Mouse (Mus musculus): ENCODE results near the gene Ralb. TPM values are rescaled to one million over a fixed set of nuclear protein-coding genes. Genes with fewer than 3 reads are reported as not detected.
A peak's percentile ranks its signal among the peaks of the same experiment; 100 is the strongest.

Gene Ralb
- polyA plus RNA-seq, 1 experiment from 2014 or later = 67.3 TPM

DNA sequence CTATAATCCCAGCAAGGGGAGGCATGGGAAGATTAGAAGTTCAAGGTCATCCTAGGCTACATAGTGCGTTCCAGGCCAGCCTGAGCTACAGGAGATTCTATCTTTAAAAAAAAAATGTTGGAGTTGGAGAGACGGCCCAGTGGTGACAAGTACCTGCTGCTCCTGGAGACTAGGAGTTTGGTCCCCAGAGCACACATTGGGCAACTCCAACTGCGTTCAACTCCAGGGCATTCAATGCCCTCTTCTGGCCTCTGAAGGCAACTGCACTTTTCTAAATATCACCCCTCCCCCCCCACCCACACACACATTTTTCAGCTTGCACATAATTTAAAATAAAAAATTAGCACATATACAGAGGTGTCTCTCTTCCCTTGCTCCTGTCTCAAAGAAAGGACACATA is 21.7 kb downstream of the Ralb start:
- H3K4me3 ChIP-seq (replicated peaks) = no peak overlapping the region
- no peak for ATAC-seq (ENCODE audit: low FRiP score)
- no peaks in the 10 kb centered on the region for H3K9me3 ChIP-seq
- H3K4me1 ChIP-seq = peaks cover 18% of the 10 kb centered on the region
- no peaks in the 10 kb centered on the region for H3K27me3 ChIP-seq
- no peak overlapping the region for H3K9ac ChIP-seq
- peaks cover 3% of the 10 kb centered on the region; the same call in 1 of the 2 replicates for H3K36me3 ChIP-seq (replicated peaks)
- H3K4me2 ChIP-seq = no peak overlapping the region
- WGBS = 55% methylated on average over 3 of the region's 3 CpGs
- no peak overlapping the region for H3K27ac ChIP-seq

DNA sequence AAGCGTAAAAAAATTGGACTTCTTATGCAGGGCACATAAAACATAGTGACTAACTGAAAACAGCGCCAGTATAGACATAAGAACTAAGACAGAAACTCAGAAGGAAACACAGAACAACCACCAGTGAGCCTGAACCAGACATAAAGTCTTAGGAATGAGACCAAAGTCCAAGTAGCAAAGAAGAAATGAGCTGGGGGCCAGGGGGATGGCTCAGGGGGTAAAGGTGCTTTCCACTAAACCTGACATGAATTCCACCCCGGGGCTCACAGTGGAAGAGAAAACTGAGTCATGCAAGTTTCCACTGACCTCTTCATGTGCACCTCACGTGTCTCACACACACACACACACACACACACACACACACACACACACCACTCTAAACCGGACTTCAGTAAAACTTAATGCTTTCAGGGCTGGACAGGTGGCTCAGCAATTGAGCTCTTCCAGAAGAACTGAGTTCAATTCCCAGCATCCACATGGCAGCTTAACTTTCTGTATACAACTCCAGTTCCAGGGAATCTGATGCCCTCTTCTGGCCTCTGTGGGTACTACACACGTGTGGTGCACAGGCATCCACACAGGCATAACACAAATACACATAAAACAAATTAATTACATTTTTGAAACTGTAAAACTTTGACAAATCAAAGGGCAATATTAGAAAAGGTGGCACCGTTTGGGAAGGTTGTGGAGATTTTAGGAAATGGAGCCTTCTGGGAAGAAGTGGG is 23.2 kb downstream of the Ralb start:
- H3K4me1 ChIP-seq = peaks cover 4% of the 10 kb centered on the region; the same call in 1 of the 2 replicates

DNA sequence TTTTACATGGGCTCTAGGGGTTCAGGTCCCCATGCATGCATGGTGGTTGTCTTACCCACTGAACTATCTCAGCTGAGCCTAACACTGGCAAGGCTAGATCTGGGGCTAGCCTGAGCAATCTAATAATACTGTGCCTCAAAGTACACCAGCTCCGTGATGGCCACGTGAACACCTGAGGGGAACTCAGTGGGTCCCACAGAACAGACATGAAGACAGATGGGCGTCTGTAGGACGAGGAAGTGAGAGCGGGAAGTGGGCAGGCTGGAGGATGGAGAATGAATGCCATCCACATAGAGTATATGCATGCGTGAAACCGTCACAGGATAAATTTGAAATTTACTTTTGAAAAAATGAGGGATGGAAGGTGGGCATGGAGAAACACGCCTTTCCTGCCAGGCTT is 23.9 kb downstream of the Ralb start:
- H3K4me2 ChIP-seq = no peak overlapping the region
- H3K36me3 ChIP-seq (replicated peaks) = peaks cover 3% of the 10 kb centered on the region; the same call in 1 of the 2 replicates
- WGBS = 92% methylated on average over 8 of the region's 8 CpGs
- H3K9me3 ChIP-seq = no peaks in the 10 kb centered on the region
- no peaks in the 10 kb centered on the region for H3K27me3 ChIP-seq
- H3K4me3 ChIP-seq (replicated peaks) = no peak overlapping the region
- no peak for ATAC-seq (ENCODE audit: low FRiP score)
- H3K27ac ChIP-seq = no peak overlapping the region
- H3K4me1 ChIP-seq = no peaks in the 10 kb centered on the region
- no peak overlapping the region for H3K9ac ChIP-seq

More for the DNA sequence above, 23.2 kb downstream of the Ralb start:
- Histone ChIP-seq H3K36me3 (replicated peaks) (peaks cover 3% of the 10 kb centered on the region; the same call in 1 of the 2 replicates), H3K4me3 (replicated peaks) (no peak overlapping the region), H3K9me3 (no peaks in the 10 kb centered on the region), H3K27ac (no peak overlapping the region), H3K4me2 (no peak overlapping the region), H3K9ac (no peak overlapping the region), H3K27me3 (no peaks in the 10 kb centered on the region)
- no peak for ATAC-seq (ENCODE audit: low FRiP score)
- 95% methylated on average over 7 of the region's 7 CpGs for WGBS

DNA sequence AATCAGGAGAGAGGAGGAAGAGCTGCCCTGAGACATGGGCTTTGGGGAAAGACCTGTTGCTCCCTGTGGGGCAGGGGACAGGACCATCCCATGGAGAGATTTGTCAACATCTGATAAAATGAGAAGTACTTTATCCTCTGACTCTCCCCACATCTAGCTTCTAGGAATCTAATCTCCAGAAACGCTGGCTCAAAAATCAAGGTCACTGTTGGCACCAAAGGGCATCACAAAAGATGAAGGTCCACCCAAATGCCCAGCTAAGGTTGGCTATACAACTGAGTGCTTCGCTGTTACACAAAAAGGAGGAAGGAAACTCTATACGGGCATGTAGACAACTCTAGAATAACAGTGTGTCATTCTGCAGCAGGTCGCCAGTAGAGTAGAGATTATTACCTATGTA is 25.0 kb downstream of the Ralb start:
- no peak overlapping the region for H3K4me3 ChIP-seq (replicated peaks)
- no peak for ATAC-seq (ENCODE audit: low FRiP score)
- 84% methylated on average over 4 of the region's 4 CpGs for WGBS
- no peak overlapping the region for H3K9ac ChIP-seq
- no peak overlapping the region for H3K27ac ChIP-seq
- H3K4me2 ChIP-seq = no peak overlapping the region
- no peaks in the 10 kb centered on the region for H3K27me3 ChIP-seq
- H3K4me1 ChIP-seq = no peaks in the 10 kb centered on the region
- H3K9me3 ChIP-seq = no peaks in the 10 kb centered on the region
- peaks cover 3% of the 10 kb centered on the region; the same call in 1 of the 2 replicates for H3K36me3 ChIP-seq (replicated peaks)

DNA sequence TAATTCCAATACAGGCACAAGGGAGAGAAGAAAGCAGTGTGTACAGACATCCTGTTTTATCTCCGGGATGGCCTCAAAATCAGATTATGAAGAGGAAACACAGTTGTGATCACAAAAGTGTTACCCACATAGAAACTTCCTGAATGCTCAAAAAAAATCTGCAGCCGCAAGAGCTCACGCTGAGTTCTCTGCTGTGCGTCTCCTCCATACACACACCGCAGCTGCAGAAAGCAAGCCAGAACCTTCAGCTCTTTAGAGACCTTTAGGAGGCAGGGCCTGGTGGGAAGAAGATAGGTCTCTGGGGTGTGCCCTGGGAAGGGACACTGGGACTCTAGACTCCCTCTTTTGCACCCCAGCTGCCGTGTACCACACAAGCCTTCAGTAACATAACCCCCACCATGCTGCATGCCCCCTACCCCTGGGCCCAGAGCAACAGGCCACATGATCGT is 27.7 kb downstream of the Ralb start:
- H3K9ac ChIP-seq = no peak overlapping the region
- ATAC-seq (ENCODE audit: low FRiP score) = no peak
- H3K27ac ChIP-seq = no peak overlapping the region
- H3K36me3 ChIP-seq (replicated peaks) = peaks cover 1% of the 10 kb centered on the region; the same call in 1 of the 2 replicates
- H3K9me3 ChIP-seq = no peaks in the 10 kb centered on the region
- WGBS = 86% methylated on average over 7 of the region's 7 CpGs
- H3K4me1 ChIP-seq = peaks cover 6% of the 10 kb centered on the region
- no peak overlapping the region for H3K4me2 ChIP-seq
- no peak overlapping the region for H3K4me3 ChIP-seq (replicated peaks)
- no peaks in the 10 kb centered on the region for H3K27me3 ChIP-seq

DNA sequence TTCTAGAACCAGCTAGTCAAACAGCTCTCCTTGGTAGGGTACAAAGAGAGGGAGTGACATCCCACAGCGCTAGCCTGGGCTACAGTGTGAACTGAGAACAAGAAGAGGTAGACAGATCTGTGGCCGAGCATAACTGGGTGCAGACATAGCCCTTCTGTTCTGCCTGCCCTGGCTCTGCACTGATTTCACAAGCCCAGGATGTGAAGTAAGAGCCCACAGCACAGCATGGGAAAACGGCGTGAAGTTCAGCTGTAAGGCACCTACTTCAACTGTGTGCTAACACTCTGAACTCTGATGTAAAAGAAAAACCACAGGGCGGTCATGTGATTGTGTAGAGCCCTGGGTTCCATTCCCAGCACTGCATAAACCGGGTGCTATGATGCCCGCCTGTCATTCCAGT is 29.9 kb downstream of the Ralb start:
- Histone ChIP-seq H3K27ac (no peak overlapping the region), H3K4me1 (peaks cover 12% of the 10 kb centered on the region), H3K4me3 (replicated peaks) (no peak overlapping the region), H3K4me2 (no peak overlapping the region), H3K36me3 (replicated peaks) (no peaks in the 10 kb centered on the region; the same call in 1 of the 2 replicates), H3K9ac (no peak overlapping the region), H3K9me3 (no peaks in the 10 kb centered on the region), H3K27me3 (no peaks in the 10 kb centered on the region)
- WGBS = 93% methylated on average over 7 of the region's 7 CpGs
- no peak for ATAC-seq (ENCODE audit: low FRiP score)

DNA sequence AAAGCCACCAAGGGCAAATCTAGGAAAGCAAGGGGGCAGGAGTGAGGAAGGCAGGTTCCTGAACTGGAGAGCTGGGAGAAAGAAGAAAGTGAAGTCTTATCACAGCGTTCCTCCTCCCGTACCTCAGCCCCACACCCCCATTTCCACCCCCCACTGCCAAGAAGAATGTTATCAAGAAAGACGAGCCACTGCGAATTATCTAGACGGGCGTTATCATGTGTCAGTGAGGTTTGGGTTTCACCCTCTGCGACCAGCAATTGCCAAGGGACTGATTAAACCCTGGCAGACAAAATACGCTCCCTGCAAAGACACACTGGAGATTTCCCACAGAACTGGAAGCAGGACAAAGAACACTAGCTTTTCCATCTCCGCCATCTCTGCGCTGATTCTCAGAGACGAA is 31.9 kb downstream of the Ralb start:
- Histone ChIP-seq H3K27ac (no peak overlapping the region), H3K4me2 (no peak overlapping the region), H3K27me3 (no peaks in the 10 kb centered on the region), H3K4me3 (replicated peaks) (no peak overlapping the region), H3K36me3 (replicated peaks) (no peaks in the 10 kb centered on the region; the same call in 1 of the 2 replicates), H3K4me1 (peaks cover 12% of the 10 kb centered on the region), H3K9me3 (no peaks in the 10 kb centered on the region), H3K9ac (no peak overlapping the region)
- 67% methylated on average over 11 of the region's 11 CpGs for WGBS
- ATAC-seq (ENCODE audit: low FRiP score) = no peak

DNA sequence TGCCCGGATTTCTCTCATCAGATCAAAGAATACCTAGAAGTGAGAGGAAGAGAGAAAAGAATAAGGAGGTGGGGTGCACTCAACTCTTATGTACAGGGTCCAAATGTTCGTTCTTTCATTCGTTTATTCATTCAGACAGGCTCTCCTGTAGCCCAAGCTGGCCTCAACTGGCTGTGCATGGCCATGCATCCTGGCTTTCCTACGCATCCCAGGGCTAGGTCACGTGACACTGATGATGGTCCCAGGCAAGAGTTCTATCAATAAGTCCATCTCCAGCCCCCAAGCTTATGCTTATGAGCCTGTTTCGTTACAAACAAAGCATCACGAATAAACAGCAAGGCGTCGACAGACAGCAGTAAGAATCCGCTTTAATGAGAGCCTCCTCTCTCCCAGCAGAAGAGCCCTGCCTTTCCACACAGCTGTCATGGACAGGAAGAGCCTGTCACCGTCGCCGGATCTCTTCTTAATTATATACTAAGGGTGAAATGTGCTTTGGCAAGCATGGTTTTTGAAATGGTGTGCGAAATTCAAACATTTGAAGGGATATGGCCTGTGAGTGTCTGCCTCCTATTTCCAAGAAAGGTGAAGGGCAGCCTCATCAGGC is 32.7 kb downstream of the Ralb start:
- no peak overlapping the region for H3K9ac ChIP-seq
- peaks cover 12% of the 10 kb centered on the region for H3K4me1 ChIP-seq
- no peak overlapping the region for H3K4me3 ChIP-seq (replicated peaks)
- 0 out of 2 replicates have a peak, but pooled peaks have one; percentile 23 for ATAC-seq (ENCODE audit: low FRiP score)
- no peaks in the 10 kb centered on the region for H3K27me3 ChIP-seq
- 53% methylated on average over 14 of the region's 14 CpGs for WGBS
- no peaks in the 10 kb centered on the region for H3K9me3 ChIP-seq
- H3K4me2 ChIP-seq = no peak overlapping the region
- H3K36me3 ChIP-seq (replicated peaks) = no peaks in the 10 kb centered on the region; the same call in 1 of the 2 replicates
- no peak overlapping the region for H3K27ac ChIP-seq

DNA sequence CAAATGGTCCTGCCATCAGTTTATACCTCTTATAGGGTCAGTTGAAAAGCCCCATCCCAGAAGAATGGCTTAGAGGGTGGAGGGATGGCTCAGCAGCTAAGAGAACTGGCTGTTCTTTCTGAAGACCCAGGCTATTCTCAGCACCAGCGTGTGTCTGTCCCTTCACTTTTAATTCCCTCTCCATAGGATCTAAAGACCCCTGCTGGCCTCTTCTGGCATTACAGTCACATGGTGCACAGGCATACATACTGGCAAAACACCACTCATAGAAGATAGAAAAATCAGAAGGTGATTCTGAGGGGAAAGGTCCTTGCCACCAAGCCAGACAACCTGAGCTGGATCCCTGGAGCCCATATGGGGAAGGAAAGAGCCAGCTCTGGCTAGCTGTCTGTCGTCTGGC is 41.2 kb downstream of the Ralb start:
- Histone ChIP-seq H3K4me3 (replicated peaks) (no peak overlapping the region), H3K9ac (no peak overlapping the region), H3K9me3 (no peaks in the 10 kb centered on the region), H3K4me1 (0 out of 2 replicates have a peak, but pooled peaks cover 4% of the 10 kb centered on the region), H3K27me3 (no peaks in the 10 kb centered on the region), H3K36me3 (replicated peaks) (no peaks in the 10 kb centered on the region), H3K4me2 (no peak overlapping the region), H3K27ac (no peak overlapping the region)
- no peak for ATAC-seq (ENCODE audit: low FRiP score)
- 43% methylated on average over 2 of the region's 2 CpGs for WGBS

DNA sequence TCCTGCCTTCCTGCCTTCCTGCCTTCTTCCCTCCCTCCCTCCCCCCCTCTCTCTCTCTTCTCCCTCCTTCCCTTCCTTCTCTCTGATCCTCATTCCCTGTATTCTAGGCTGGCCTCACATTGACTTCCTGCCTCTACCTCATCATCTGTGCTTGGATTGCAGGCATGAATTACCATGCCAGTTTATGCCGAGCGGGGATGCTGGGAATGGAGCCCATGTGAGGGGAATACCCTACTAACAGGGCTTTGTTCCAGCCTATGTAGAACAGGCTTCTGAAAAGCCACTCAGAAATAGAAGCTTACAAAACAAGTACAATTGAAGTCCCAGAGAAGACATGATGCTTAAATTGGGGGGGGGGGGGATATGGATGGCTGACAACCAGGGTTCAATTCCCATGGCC is 44.5 kb downstream of the Ralb start:
- H3K4me1 ChIP-seq = no peaks in the 10 kb centered on the region; the same call in 1 of the 2 replicates
- no peaks in the 10 kb centered on the region for H3K27me3 ChIP-seq
- no peaks in the 10 kb centered on the region for H3K36me3 ChIP-seq (replicated peaks)
- whole genome bisulfite sequencing = 68% methylated on average over 2 of the region's 2 CpGs
- ATAC-seq (ENCODE audit: low FRiP score) = no peak
- H3K4me2 ChIP-seq = no peak overlapping the region
- no peak overlapping the region for H3K9ac ChIP-seq
- H3K4me3 ChIP-seq (replicated peaks) = no peak overlapping the region
- no peaks in the 10 kb centered on the region for H3K9me3 ChIP-seq
- no peak overlapping the region for H3K27ac ChIP-seq

DNA sequence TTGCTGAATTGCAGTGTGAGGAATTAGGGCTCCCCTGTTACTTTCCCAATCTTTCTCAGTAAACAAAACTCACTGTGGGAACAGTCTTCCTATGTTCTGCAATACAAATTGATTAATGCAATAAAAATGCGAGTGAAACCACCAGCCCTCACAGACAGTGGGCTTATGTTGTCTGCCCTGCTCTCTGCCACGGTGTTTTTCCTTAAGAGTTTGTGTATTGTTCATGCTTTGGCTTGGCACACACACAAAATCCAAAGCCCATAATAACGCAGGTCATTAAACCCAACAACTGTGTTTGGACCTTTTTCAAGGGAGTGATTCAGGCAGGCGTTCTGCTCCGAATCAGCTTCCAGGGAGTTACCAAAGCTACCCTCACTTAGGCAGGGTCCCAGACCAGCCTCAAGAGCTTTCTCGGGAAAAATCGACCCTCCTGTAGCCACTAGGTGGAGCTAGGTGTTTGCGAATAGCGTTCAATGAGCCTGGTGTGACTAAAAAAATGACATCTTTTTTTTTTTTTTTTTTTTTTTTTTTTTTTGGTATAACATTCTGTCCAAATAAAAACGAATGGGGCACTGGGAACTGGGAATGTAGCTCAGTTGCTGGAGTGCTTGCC is 46.5 kb downstream of the Ralb start:
- 16% methylated on average over 10 of the region's 10 CpGs for WGBS
- no peaks in the 10 kb centered on the region for H3K9me3 ChIP-seq
- no peaks in the 10 kb centered on the region; the same call in 1 of the 2 replicates for H3K4me1 ChIP-seq
- no peaks in the 10 kb centered on the region for H3K27me3 ChIP-seq
- no peak overlapping the region for H3K4me2 ChIP-seq
- no peaks in the 10 kb centered on the region for H3K36me3 ChIP-seq (replicated peaks)
- no peak overlapping the region for H3K4me3 ChIP-seq (replicated peaks)
- H3K9ac ChIP-seq = no peak overlapping the region
- peak; percentile 47; the same call in 1 of the 2 replicates for ATAC-seq (ENCODE audit: low FRiP score)
- no peak overlapping the region for H3K27ac ChIP-seq

DNA sequence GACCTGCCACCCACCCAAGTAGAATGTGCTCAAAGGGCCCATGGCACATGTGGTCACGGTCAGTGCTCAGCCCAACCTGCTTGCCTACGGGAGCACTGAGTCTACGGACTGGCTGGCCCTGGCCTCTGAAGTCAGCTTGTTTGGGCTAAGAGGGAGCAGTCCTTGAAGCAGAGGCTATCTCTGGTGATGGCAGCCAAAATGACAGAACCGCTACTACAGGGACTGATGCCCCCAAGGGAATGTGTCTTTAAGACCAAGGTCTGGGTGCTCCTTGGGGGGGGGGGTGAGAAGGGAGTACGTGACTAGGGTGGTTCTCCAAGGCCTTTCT is 47.1 kb downstream of the Ralb start:
- Histone ChIP-seq H3K4me1 (no peaks in the 10 kb centered on the region; the same call in 1 of the 2 replicates), H3K36me3 (replicated peaks) (no peaks in the 10 kb centered on the region), H3K9me3 (no peaks in the 10 kb centered on the region), H3K27ac (no peak overlapping the region), H3K4me3 (replicated peaks) (no peak overlapping the region), H3K27me3 (no peaks in the 10 kb centered on the region), H3K9ac (no peak overlapping the region), H3K4me2 (no peak overlapping the region)
- ATAC-seq (ENCODE audit: low FRiP score) = no peak
- 77% methylated on average over 5 of the region's 5 CpGs for WGBS
